Mouse (Mus musculus) ES-Bruce4 (cell line): ENCODE data around the gene Mgst2. TPM values are rescaled to one million over a fixed set of nuclear protein-coding genes. Genes with fewer than 3 reads are reported as not detected.

ENCODE experiments used
- H3K27ac ChIP-seq: 2 replicates; pipeline ENCODE4 v1.5.1; 2012; ENCODE audit warnings: low read length, inconsistent platforms; ENCODE audit not compliant: insufficient read depth
- H3K27me3 ChIP-seq: 2 replicates; pipeline ENCODE4 v1.6.1; 2012; ENCODE audit warnings: mild to moderate bottlenecking, low read length, inconsistent platforms; ENCODE audit not compliant: control insufficient read depth, poor library complexity, insufficient read depth, severe bottlenecking
- H3K36me3 ChIP-seq: 2 replicates; pipeline ENCODE4 v1.6.1; 2012; ENCODE audit warnings: inconsistent platforms, mild to moderate bottlenecking, low read length, moderate library complexity; ENCODE audit not compliant: control insufficient read depth, poor library complexity, insufficient read depth, severe bottlenecking
- H3K4me1 ChIP-seq: one replicate; pipeline ENCODE4 v1.8.1; 2011; ENCODE audit warnings: low read length; ENCODE audit not compliant: control insufficient read depth, insufficient read depth
- H3K4me3 ChIP-seq: 2 replicates; pipeline ENCODE4 v1.5.1; 2011; ENCODE audit warnings: low read depth, mild to moderate bottlenecking, low read length
- H3K9ac ChIP-seq: 2 replicates; pipeline ENCODE4 v1.6.1; 2012; ENCODE audit warnings: low read depth, mild to moderate bottlenecking, inconsistent platforms; ENCODE audit not compliant: poor library complexity, severe bottlenecking
- H3K9me3 ChIP-seq: replicated peaks from 2 replicates; pipeline ENCODE4 v1.6.1; 2012; ENCODE audit warnings: mild to moderate bottlenecking, low read length, inconsistent platforms; ENCODE audit not compliant: control insufficient read depth, poor library complexity, insufficient read depth, severe bottlenecking
- CTCF ChIP-seq: IDR thresholded peaks from one replicate; pipeline ENCODE4 v1.8.1; 2011; ENCODE audit warnings: low read depth, low read length
- EP300 ChIP-seq: IDR thresholded peaks from 2 replicates; pipeline ENCODE4 v1.6.1; 2011; ENCODE audit warnings: low read depth, low read length; ENCODE audit not compliant: insufficient read depth
- POLR2A ChIP-seq: IDR thresholded peaks from one replicate; pipeline ENCODE4 v1.8.1; 2011; ENCODE audit warnings: low read length; ENCODE audit not compliant: insufficient read depth
- polyA plus RNA-seq: library from polyadenylated mRNA; stranded (reverse); fragments of >200 nt; gene quantifications from 2 replicates; pipeline ENCODE4 v1.2.4, GENCODE M21; 2011; ENCODE audit warnings: low read depth; ENCODE audit not compliant: missing spikeins, insufficient read depth, insufficient read length

The Mgst2 gene
- polyA plus RNA-seq, 1 experiment, result 1.3 TPM

- no peak for TF ChIP-seq CTCF
- no peak for TF ChIP-seq POLR2A
- TF ChIP-seq EP300, result no peak
Measured at GRCm38 (mm10) chr3:51659415-51659814, 745 bp upstream of the Mgst2 start.

GRCm38 (mm10) chr3:51660821-51661276 lies 689 bp downstream of the Mgst2 start:
- Histone ChIP-seq H3K36me3 (no peaks in the 10 kb centered on the region), H3K27ac (no peak overlapping the region), H3K9me3 (no peaks in the 10 kb centered on the region), H3K4me1 (no peaks in the 10 kb centered on the region), H3K4me3 (no peak overlapping the region), H3K9ac (no peak overlapping the region), H3K27me3 (no peaks in the 10 kb centered on the region)
- TF ChIP-seq EP300 (no peak), POLR2A (no peak), CTCF (no peak)

More at GRCm38 (mm10) chr3:51659415-51659814, 745 bp upstream of the Mgst2 start:
- Histone ChIP-seq H3K36me3 (no peaks in the 10 kb centered on the region), H3K27me3 (no peaks in the 10 kb centered on the region), H3K9ac (no peak overlapping the region), H3K4me1 (no peaks in the 10 kb centered on the region), H3K27ac (no peak overlapping the region), H3K9me3 (no peaks in the 10 kb centered on the region), H3K4me3 (no peak overlapping the region)

GRCm38 (mm10) chr3:51661376-51661775 lies 1.2 kb downstream of the Mgst2 start:
- no peaks in the 10 kb centered on the region for H3K9me3 ChIP-seq

GRCm38 (mm10) chr3:51661880-51662550 lies 1.9 kb downstream of the Mgst2 start:
- H3K4me3 ChIP-seq, result no peak overlapping the region
- H3K27ac ChIP-seq, result no peak overlapping the region
- no peaks in the 10 kb centered on the region for H3K27me3 ChIP-seq
- H3K9me3 ChIP-seq, result no peaks in the 10 kb centered on the region
- H3K9ac ChIP-seq, result no peak overlapping the region
- TF ChIP-seq EP300 (no peak), POLR2A (no peak), CTCF (no peak)
- H3K4me1 ChIP-seq, result no peaks in the 10 kb centered on the region
- no peaks in the 10 kb centered on the region for H3K36me3 ChIP-seq

More at GRCm38 (mm10) chr3:51661376-51661775, 1.2 kb downstream of the Mgst2 start:
- H3K4me3 ChIP-seq, result no peak overlapping the region
- H3K9ac ChIP-seq, result no peak overlapping the region
- H3K27ac ChIP-seq, result no peak overlapping the region
- H3K4me1 ChIP-seq, result no peaks in the 10 kb centered on the region
- no peaks in the 10 kb centered on the region for H3K27me3 ChIP-seq
- no peaks in the 10 kb centered on the region for H3K36me3 ChIP-seq
- no peak for TF ChIP-seq EP300
- no peak for TF ChIP-seq CTCF
- no peak for TF ChIP-seq POLR2A

- Histone ChIP-seq H3K9me3 (no peaks in the 10 kb centered on the region), H3K36me3 (no peaks in the 10 kb centered on the region), H3K4me3 (no peak overlapping the region), H3K27ac (no peak overlapping the region), H3K9ac (no peak overlapping the region), H3K27me3 (no peaks in the 10 kb centered on the region), H3K4me1 (no peaks in the 10 kb centered on the region)
- TF ChIP-seq CTCF (no peak), POLR2A (no peak), EP300 (no peak)
Measured at GRCm38 (mm10) chr3:51662557-51662956, 2.4 kb downstream of the Mgst2 start.

GRCm38 (mm10) chr3:51668607-51669006 lies 8.4 kb downstream of the Mgst2 start:
- Histone ChIP-seq H3K4me3 (no peak overlapping the region), H3K9me3 (no peaks in the 10 kb centered on the region), H3K9ac (no peak overlapping the region), H3K4me1 (no peaks in the 10 kb centered on the region), H3K27ac (no peak overlapping the region), H3K36me3 (no peaks in the 10 kb centered on the region), H3K27me3 (no peaks in the 10 kb centered on the region)
- TF ChIP-seq POLR2A (no peak), CTCF (no peak), EP300 (no peak)
